Mouse (Mus musculus): ENCODE results near the gene Fam110a. TPM values are rescaled to one million over a fixed set of nuclear protein-coding genes. Genes with fewer than 3 reads are reported as not detected.

Gene Fam110a
- polyA plus RNA-seq (2015; fragmentation: Nextera tagmentation; extraction: Ambion mirVana), result 20.5 and 24.6 TPM in 2 replicates

DNA sequence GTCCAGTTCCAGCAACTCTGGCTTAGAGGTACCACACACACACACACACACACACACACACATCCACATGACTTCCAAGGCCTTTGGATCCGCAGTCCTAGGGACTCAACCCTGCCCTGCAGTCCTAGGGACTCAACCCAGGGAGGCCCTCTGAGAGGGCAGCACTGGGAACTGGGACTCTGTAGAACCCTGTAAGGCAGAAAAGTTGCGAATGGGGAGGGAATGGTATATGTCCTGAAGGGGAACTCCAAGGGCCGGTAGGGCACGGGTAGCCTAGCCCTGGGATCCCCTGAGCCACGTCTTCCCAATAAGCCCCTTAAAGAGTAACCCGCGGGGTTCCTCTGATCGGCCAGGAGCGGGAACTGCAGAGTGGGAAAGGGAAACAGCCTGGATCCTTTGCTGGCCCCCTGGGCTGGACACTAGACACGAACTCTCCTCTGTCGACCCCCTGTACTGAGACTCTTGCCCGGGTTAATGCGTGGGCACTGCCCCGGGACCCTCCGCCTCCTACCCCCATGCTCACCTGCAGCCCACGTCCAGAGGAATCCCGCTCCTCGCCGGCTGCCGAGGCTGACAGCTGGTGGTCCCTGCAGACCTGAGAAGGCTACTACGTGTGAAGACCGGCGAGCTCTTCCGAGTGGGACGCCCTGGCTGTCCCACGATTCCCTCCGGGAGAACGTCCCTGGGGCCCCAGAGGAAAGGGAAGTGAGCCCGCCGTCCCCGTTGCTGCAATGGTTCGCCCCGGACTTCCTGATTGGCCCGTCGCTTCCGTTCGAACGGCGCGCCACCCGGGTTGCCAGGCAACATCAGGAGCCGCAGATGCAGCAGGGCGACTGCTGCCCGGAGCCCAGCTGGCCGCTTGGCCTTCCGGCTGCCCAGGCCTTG lies at the start of gene Fam110a:
TSS of gene Fam110a (minus strand) at position 750 of the 885 bp plus-strand sequence.

DNA sequence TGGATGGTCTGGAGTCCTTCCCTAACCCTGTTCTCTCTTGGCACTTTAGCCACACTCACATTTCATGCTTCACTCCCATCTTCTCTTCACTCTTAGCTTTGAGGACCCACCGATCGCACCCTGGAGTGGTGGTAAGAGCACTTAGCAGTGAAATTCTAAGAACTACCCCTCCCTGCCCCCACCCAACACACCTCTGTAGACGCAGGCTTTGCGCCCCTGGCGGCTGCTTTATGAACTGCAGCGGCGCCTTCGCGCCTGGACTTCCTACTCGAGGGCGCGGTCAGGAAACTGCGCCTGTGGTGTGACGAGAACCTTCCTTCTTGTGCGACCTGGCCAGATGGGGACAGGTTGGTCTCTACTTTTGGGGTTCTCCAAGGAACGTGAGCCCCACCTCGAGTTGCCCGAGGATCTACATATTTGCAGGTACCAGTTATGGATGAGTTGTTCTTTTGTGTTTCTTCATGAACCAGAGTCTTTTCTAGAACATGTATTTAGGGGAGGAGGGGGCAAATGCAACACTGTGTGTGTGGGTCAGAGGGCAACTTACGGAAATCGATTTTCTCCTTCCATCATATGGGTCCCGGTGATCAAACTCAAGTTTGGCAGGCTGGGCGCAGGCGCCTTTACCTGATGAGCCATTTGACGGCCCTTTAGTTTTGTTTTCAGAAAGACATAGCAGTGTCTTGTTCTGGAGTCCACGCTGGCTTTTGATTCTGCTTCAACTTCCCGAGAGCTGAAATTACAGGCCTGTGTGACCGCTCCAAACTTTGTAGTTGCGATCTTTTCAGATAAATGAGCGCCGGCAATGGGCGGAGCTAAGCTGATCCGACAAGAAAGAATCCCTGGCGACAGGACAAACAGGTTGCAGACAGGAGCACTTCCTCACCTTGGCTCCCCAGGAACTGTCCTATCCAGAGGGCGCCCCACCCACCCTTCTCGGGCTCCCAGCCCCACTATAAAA lies 16.5 kb upstream of the Fam110a start, which contains the start of gene Slc52a3:
TSS of gene Slc52a3 (plus strand) at position 283 of the 961 bp plus-strand sequence.

MicroRNAs encoded within 50 kb of the gene (microRNA counts, 519-probe panel; counts per million panel counts)
- microRNA mmu-miR-1953, result 40.5 counts per million

Small RNA genes within 50 kb of the gene (microRNA-seq; reads per million reads assigned to microRNA genes)
- gene Mir1953, result not detected

Other genes starting within 250 kb of the Fam110a start
- 64.9 and 66.8 TPM in 2 replicates for gene Psmf1, start 236.0 kb downstream of the Fam110a start, polyA plus RNA-seq (2015; fragmentation: Nextera tagmentation; extraction: Ambion mirVana)
- gene Rspo4, start 137.3 kb downstream of the Fam110a start, polyA plus RNA-seq (2015; fragmentation: Nextera tagmentation; extraction: Ambion mirVana), result 0.87 and 1.1 TPM in 2 replicates
- gene Angpt4, start 69.0 kb downstream of the Fam110a start, polyA plus RNA-seq (2015; fragmentation: Nextera tagmentation; extraction: Ambion mirVana), result 0.54 and 0.56 TPM in 2 replicates
- 2.1 and 3.6 TPM in 2 replicates for gene Slc52a3, start 16.3 kb upstream of the Fam110a start, polyA plus RNA-seq (2015; fragmentation: Nextera tagmentation; extraction: Ambion mirVana)
- gene Scrt2, start 101.3 kb upstream of the Fam110a start, polyA plus RNA-seq (2015; fragmentation: Nextera tagmentation; extraction: Ambion mirVana), result 2.9 and 3.3 TPM in 2 replicates
- gene Srxn1, start 125.3 kb upstream of the Fam110a start, polyA plus RNA-seq (2015; fragmentation: Nextera tagmentation; extraction: Ambion mirVana), result 34.3 and 34.4 TPM in 2 replicates
- 1.2 and 2.3 TPM in 2 replicates for gene Tcf15, start 163.3 kb upstream of the Fam110a start, polyA plus RNA-seq (2015; fragmentation: Nextera tagmentation; extraction: Ambion mirVana)
- gene Csnk2a1, start 246.6 kb upstream of the Fam110a start, polyA plus RNA-seq (2015; fragmentation: Nextera tagmentation; extraction: Ambion mirVana), result 116 and 117 TPM in 2 replicates

Measured in neural tube, postnatal 0 days (tissue).